Mouse (Mus musculus) cortical plate, adult 2 months (tissue): Measurements from ENCODE around the gene Diexf. TPM values are rescaled to one million over a fixed set of nuclear protein-coding genes. Genes with fewer than 3 reads are reported as not detected.

ENCODE experiments used
- H3K27ac ChIP-seq: fragments of 200-500 bp; 2 replicates; pipeline ENCODE4 v1.5.1; 2012; ENCODE audit warnings: low read length, control low read depth, inconsistent platforms; ENCODE audit not compliant: insufficient read depth
- H3K4me1 ChIP-seq: fragments of 200-500 bp; 2 replicates; pipeline ENCODE4 v1.6.1; 2011; ENCODE audit warnings: low read length; ENCODE audit not compliant: control insufficient read depth, insufficient read depth
- H3K4me3 ChIP-seq: fragments of 200-500 bp; 2 replicates; pipeline ENCODE4 v1.5.1; 2011; ENCODE audit warnings: mild to moderate bottlenecking, low read length, control low read depth; ENCODE audit not compliant: insufficient read depth
- CTCF ChIP-seq: fragments of 200-500 bp; IDR thresholded peaks from 2 replicates; pipeline ENCODE4 v1.5.1; 2011; ENCODE audit warnings: mild to moderate bottlenecking, control low read depth, low read length; ENCODE audit not compliant: insufficient read depth; ENCODE audit errors: extremely low read depth
- POLR2A ChIP-seq: fragments of 200-500 bp; IDR thresholded peaks from 2 replicates; pipeline ENCODE4 v1.6.1; 2011; ENCODE audit warnings: mild to moderate bottlenecking, low read length, control low read depth; ENCODE audit not compliant: insufficient read depth; ENCODE audit errors: extremely low read depth
- polyA plus RNA-seq: library from polyadenylated mRNA; depleted of rRNA; stranded (reverse); fragments of >200 nt; gene quantifications from 2 replicates; pipeline ENCODE4 v1.2.3, GENCODE M21; 2012

Gene Diexf
- polyA plus RNA-seq, 1 experiment = 22.7 TPM

DNA sequence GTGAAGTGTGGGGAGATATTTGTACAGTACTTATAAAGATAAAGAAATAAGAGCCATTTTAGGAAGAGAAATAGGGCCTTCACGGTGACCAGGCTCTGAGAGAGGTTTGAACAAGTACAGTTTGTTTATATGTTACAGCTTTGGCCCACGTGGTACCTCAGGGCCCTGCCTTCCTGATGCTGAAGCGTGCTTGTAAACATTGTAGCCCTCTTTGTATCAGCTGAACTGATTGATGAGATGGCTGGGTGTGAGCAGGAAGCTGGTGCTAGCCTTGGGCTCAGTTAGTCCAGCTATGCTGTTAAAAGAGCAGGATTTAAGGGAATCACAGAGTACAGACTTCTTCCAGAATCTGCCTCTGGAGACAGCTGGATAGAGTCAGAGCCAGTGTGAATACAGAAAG is 29.1 kb upstream of the Diexf start:
- H3K4me1 ChIP-seq = no peaks in the 10 kb centered on the region; the same call in 1 of the 2 replicates
- TF ChIP-seq POLR2A (no peak), CTCF (no peak)
- no peak overlapping the region for H3K27ac ChIP-seq
- no peak overlapping the region for H3K4me3 ChIP-seq

DNA sequence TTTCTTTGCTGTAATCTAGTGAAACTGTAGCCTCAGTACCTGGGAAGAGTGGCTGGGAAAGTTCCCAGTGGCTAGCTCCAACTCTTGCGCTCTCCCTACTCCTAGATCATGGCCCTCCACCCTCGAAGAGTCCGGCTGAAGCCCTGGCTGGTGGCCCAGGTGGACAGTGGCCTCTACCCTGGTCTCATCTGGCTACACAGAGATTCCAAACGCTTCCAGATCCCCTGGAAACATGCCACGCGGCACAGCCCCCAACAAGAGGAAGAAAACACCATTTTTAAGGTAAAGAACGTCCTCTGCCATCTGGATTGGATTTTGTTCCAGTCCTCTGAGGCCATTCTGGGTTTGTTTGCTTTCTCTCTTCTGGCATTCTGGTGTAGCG is 27.0 kb upstream of the Diexf start:
- TF ChIP-seq POLR2A (no peak), CTCF (no peak)
- Histone ChIP-seq H3K4me1 (no peaks in the 10 kb centered on the region; the same call in 1 of the 2 replicates), H3K27ac (no peak overlapping the region), H3K4me3 (no peak overlapping the region)

DNA sequence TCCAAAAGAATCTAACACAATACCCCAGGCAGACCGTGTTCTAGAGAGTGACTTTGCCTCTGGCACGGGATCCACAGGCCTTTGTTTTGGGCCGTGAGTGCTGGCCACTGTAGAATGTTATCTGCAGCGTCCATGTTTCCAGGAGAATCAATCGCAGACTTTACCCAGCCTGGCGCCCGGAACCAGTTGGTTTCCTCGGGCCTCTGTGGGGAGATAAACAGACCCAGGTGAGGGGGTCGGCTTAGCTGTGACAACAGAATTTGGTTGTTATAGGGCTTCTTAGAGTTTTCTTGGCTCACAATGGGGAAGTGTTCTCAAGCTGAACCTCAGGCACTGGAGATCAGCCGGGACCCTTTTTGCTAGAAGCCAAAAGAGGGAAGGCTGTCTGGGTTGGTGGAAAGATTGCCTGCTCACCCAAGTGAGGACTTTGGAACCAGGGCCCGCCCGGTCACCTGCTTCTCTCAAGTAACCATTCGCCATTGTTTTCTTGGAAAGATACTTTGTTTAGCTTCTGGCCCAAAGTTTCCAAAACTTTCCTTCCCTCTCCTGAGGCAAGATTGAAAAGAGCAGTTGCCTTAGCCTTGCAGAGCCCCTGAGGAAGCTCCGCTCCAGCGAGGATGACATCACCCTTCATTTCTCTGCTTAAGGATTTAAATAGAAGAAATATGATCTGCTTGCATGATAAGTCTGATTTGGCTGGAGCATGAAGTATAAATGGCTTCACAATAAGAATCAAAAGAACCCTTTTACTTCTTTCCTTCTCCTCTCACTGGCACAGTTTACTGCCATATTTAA is 26.4 kb upstream of the Diexf start:
- H3K27ac ChIP-seq = no peak overlapping the region
- no peak overlapping the region for H3K4me3 ChIP-seq
- TF ChIP-seq CTCF (no peak), POLR2A (no peak)
- no peaks in the 10 kb centered on the region; the same call in 1 of the 2 replicates for H3K4me1 ChIP-seq

DNA sequence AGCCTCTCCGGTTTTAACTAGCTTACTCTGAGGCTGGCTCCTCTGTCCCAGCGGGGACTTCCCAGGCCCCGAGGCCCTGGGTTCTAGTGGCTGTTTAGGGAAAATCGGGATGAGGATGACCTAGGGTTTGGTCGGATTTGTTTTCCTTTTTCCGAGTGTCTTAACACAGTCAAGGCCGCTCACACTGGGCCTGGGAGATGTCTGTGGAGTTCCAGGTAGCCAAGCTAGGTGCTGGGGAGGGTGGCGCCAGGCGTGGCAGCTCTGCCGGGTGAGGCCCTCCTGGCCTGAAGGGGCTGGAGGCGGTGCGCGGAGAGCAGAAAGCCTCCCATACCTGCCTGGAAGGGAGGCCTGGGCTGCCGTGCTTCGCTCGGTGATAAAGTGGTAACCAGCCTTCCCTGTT is 23.5 kb upstream of the Diexf start:
- TF ChIP-seq CTCF (no peak), POLR2A (no peak)
- H3K4me1 ChIP-seq = no peaks in the 10 kb centered on the region; the same call in 1 of the 2 replicates
- H3K27ac ChIP-seq = no peak overlapping the region
- H3K4me3 ChIP-seq = no peak overlapping the region

DNA sequence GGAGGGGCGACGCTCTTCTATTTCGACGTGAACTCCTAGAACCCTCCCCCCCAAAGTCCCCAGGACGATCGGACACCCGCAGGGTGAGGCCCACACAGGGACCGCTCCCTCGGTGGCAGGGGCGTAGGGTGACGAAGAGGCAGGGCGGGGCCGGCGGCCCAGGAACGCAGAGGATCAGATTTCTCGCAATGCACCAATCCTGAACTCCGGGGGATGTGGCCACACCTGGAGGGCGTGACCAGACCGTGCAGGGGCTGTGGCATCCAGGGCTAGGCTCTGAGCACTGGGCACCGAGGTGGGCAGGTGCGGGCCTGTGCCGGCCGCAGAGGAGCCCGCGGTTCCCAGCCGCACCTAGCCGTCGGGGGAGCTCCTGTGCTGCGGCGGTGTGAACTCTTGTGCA is 22.8 kb upstream of the Diexf start, which contains the start of gene Irf6:
Gene Irf6 (plus strand): TSS at position 240 of the 400 bp plus-strand sequence.
- TF ChIP-seq POLR2A (no peak), CTCF (no peak)
- H3K4me3 ChIP-seq = no peak within 1 kb of the TSS
- no peaks in the 10 kb centered on the region; the same call in 1 of the 2 replicates for H3K4me1 ChIP-seq
- H3K27ac ChIP-seq = no peak within 1 kb of the TSS

DNA sequence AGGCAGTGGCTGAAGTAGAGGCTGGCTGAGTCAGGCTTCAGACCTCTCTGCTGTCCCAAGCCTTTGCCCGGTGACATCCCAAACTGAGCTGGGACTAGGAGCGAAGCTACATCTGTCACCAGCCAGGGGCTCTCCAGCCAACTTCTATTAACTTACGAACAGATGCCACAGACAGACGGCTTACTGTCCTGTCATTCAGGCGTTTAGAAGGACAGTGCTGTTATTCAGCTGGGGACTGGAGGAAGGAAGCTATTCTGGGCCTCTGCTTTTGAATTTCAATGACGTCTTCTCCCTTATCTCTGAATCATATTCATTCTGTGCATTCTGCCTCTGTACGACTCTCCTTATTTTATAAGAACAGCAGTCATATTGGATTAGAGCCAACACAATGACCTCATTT is 21.1 kb upstream of the Diexf start:
- Histone ChIP-seq H3K4me3 (no peak overlapping the region), H3K27ac (no peak overlapping the region), H3K4me1 (no peaks in the 10 kb centered on the region)
- TF ChIP-seq POLR2A (no peak), CTCF (no peak)

DNA sequence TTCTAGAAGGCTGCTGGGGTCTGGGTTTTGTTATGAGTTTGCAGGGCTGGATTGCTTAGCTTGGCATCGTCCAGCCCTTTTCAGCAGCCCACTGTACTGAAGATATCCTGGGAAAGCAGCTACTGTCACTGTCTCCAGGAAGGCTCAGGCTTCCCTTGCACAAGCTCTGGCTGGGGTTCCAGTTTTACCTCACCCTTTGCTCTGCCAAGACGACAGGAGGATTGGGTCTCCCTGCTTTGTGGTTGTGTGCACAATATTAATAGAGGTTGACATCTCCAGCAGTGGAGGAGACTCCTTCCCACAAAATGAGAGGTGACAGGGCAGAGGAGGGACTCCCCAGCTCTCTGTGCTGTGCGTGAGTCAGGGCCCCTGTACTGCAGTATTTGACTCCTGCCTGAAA is 19.2 kb upstream of the Diexf start:
- no peak overlapping the region for H3K4me3 ChIP-seq
- no peaks in the 10 kb centered on the region for H3K4me1 ChIP-seq
- H3K27ac ChIP-seq = no peak overlapping the region
- TF ChIP-seq CTCF = no peak
- TF ChIP-seq POLR2A = no peak

DNA sequence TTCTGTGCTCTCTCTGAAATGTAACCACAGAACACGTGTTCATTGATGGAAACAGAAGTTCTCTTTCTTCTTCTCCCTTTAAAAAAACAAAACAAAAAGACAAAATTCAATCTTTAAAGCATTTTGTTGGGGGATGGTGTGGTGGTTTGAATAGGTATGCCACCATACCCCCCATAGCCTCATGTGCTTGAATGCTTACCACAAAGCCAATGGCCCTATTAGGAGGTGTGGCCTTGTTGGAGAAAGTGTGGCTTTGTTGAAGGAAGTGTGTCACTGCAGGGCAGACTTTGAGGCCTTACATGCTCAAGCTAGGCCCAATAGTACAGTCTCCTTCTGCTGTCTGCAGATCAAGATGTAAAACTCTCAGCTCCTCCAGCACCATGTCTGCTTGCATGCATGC is 16.3 kb upstream of the Diexf start:
- Histone ChIP-seq H3K4me1 (no peaks in the 10 kb centered on the region), H3K4me3 (no peak overlapping the region), H3K27ac (no peak overlapping the region)
- no peak for TF ChIP-seq CTCF
- no peak for TF ChIP-seq POLR2A

DNA sequence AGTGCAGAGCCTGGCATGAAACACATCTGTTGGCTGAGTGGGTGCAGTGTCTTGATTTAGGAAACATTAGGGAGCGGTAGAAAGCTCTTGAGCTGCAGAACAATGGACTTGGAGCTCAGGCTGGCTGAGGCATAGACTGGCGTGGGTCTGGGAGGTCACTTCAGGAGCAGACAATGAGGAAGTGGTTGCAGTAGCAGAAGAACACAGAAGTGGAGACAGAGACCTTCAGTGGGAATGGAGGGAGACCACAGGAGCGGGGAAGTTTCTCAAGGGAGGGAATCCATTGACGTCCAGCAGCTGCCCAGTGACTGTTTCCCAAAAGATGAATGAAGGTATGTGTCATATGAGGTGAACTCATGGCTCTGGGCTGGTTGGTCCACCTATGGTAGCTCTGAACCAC is 15.0 kb upstream of the Diexf start:
- no peaks in the 10 kb centered on the region for H3K4me1 ChIP-seq
- TF ChIP-seq POLR2A (no peak), CTCF (no peak)
- H3K27ac ChIP-seq = no peak overlapping the region
- H3K4me3 ChIP-seq = no peak overlapping the region

DNA sequence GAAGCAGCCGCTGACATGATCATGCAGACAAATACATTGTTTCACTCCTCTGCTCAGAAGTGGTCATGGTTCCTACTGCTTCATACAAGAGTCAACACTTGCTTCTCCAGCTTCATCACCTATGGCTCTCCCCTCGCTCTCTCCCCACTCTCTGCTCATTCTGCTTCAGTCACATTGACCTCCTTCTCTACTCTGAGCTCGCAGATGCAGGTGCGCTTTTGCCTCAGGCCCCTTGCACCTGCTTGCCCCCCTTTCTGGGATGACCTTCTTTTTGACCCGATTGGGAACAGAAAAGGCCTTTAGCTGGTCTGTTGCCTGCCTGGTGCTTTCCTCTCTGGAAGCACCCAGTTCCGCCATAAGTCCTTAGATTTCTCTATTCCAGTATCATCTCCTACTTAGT is 14.4 kb upstream of the Diexf start:
- Histone ChIP-seq H3K4me1 (no peaks in the 10 kb centered on the region), H3K4me3 (no peak overlapping the region), H3K27ac (no peak overlapping the region)
- TF ChIP-seq POLR2A (no peak), CTCF (no peak)

DNA sequence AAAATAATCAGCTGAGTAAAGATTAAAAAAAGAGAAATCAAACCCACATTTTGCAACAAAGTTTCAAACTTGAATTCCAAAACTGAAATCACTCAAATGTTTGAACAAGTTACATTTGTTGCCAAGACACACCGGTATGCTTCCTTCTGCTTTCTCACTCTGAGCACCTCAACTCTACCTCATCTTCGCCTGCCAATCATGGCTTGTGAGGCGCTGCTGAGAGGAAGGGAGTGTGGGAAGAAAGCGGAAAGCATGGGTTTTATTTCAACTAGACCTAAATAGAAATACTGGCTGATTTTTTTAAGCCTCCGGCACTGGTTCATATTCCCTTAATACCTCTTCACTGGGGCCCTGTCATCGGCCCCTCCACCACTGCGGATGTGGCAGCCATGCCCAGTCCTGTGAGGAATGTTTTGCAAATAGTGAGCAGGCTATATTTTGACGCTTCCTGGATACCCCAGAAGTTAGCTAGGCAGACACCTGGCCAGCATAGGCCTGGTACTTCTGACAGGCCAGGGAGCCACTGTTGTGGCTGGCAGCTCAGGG is 12.5 kb upstream of the Diexf start:
- no peak overlapping the region for H3K4me3 ChIP-seq
- no peaks in the 10 kb centered on the region for H3K4me1 ChIP-seq
- H3K27ac ChIP-seq = no peak overlapping the region
- TF ChIP-seq POLR2A (no peak), CTCF (no peak)
